Mouse (Mus musculus) kidney, embryonic 15.5 days (tissue): ENCODE measurements at regions not wholly inside any gene's neighbourhood (a gene's known extent, or its start where the extent isn't known, plus 50 kb on each side); places are given as distances from the start of the nearest gene placed in this dataset.

ENCODE experiments used
- ATAC-seq: fragments of 200-750 bp; cut with Nextera tagmentation; replicated peaks from 2 replicates; pipeline ENCODE4 v1.8.0; 2017; ENCODE audit warnings: moderate TSS enrichment; ENCODE audit not compliant: low FRiP score
- H3K27ac ChIP-seq: fragments of 300-500 bp; sonication (generic); 2 replicates; pipeline ENCODE4 v1.5.1; 2015; ENCODE audit warnings: mild to moderate bottlenecking, inconsistent platforms
- H3K27me3 ChIP-seq: fragments of 300-500 bp; sonication (generic); 2 replicates; pipeline ENCODE4 v1.6.1; 2015; ENCODE audit warnings: inconsistent platforms
- H3K36me3 ChIP-seq: fragments of 300-500 bp; sonication (generic); 2 replicates; pipeline ENCODE4 v1.6.1; 2015; ENCODE audit warnings: inconsistent platforms
- H3K4me1 ChIP-seq: fragments of 300-500 bp; sonication (generic); 2 replicates; pipeline ENCODE4 v1.6.1; 2015; ENCODE audit warnings: inconsistent platforms
- H3K4me2 ChIP-seq: fragments of 300-500 bp; sonication (generic); 2 replicates; pipeline ENCODE4 v1.6.1; 2015; ENCODE audit warnings: moderate library complexity, mild to moderate bottlenecking, inconsistent platforms
- H3K4me3 ChIP-seq: fragments of 300-500 bp; sonication (generic); replicated peaks from 2 replicates; pipeline ENCODE4 v1.5.1; 2015; ENCODE audit warnings: mild to moderate bottlenecking, inconsistent platforms
- H3K9ac ChIP-seq: fragments of 300-500 bp; sonication (generic); 2 replicates; pipeline ENCODE4 v1.6.1; 2015; ENCODE audit warnings: mild to moderate bottlenecking, inconsistent platforms
- H3K9me3 ChIP-seq: fragments of 300-500 bp; sonication (generic); replicated peaks from 2 replicates; pipeline ENCODE4 v1.6.1; 2016; ENCODE audit warnings: inconsistent platforms
- WGBS: fragments of 180-500 bp; shearing (Covaris S2); methylation state at CpG from one replicate; pipeline ENCODE4 v1.1.7; 2015; ENCODE audit warnings: mixed read lengths; 5-methylcytosine and 5-hydroxymethylcytosine counted together

DNA sequence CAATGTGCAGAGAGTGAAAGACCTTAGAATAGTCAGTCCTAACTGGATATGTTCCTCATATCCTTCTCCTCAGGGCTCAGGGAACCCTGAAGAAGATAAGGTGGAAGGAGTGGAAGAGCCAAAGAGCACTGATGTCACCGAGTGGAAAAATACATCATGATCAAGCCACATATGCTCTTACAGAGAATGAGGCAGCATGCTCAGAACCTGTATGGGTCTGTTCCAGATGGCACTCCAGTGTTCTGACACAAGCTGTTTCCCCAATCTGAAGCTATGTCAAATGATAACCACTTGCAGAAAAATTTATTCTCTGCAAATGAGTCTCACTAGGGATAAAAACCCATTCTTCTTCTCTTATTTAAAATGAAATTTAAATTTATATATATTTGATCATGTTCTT lies 572.6 kb upstream of the Robo2 start:
- Histone ChIP-seq H3K9ac (no peak overlapping the region), H3K36me3 (no peaks in the 10 kb centered on the region), H3K27me3 (no peaks in the 10 kb centered on the region), H3K27ac (no peak overlapping the region), H3K4me1 (no peaks in the 10 kb centered on the region), H3K4me2 (no peak overlapping the region), H3K4me3 (no peak overlapping the region), H3K9me3 (no peaks in the 10 kb centered on the region)
- ATAC-seq = no peak
- WGBS = 86% methylated on average over 1 of the region's 1 CpGs

DNA sequence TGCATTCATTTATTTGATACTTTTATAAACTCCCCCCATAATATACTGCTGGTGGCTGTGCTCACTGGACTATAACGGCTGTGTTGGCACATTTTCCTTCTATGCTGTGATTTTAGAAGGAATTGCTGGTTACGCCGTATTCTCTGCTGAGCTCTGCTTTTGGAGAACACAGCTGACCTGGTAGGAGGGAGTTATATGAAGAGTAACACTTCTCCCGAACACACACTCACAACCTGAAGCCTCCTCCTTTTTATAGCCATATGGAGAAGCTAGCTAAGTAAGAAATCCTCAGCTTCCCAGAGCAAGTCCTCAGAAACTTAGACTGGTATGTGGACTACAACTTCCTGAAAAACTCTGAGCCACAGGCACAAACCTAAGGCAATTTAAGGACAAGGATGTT lies 554.5 kb upstream of the Robo2 start:
- ATAC-seq = no peak
- no peak overlapping the region for H3K9ac ChIP-seq
- no peak overlapping the region for H3K4me3 ChIP-seq
- no peaks in the 10 kb centered on the region for H3K9me3 ChIP-seq
- H3K4me1 ChIP-seq = no peaks in the 10 kb centered on the region
- 85% methylated on average over 4 of the region's 4 CpGs for WGBS
- no peak overlapping the region for H3K27ac ChIP-seq
- no peaks in the 10 kb centered on the region for H3K27me3 ChIP-seq
- H3K4me2 ChIP-seq = no peak overlapping the region
- H3K36me3 ChIP-seq = no peaks in the 10 kb centered on the region

DNA sequence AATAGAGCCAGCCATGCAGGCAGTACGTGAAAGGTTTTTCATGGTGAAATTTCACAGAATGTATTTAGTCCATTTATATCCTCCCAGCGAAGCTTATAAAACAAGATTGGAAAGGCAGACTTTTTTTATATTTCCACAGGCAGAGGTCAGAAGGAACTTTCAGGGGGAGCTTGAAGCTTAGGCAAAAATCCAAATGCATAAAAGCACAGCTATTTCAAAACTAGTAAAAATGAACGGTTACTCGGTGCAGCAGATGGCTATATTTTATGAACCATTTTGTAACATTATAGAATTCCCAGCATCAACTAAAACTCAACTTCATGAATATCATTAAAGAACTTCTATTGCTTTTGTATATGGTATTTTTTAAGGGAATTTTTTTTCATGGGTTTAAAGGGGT lies 518.1 kb upstream of the Robo2 start:
- no peaks in the 10 kb centered on the region for H3K4me1 ChIP-seq
- H3K4me2 ChIP-seq = no peak overlapping the region
- no peak overlapping the region for H3K4me3 ChIP-seq
- H3K36me3 ChIP-seq = no peaks in the 10 kb centered on the region
- no peak for ATAC-seq
- WGBS = 65% methylated on average over 4 of the region's 4 CpGs
- H3K9ac ChIP-seq = no peak overlapping the region
- H3K27ac ChIP-seq = no peak overlapping the region
- H3K9me3 ChIP-seq = no peaks in the 10 kb centered on the region
- H3K27me3 ChIP-seq = no peaks in the 10 kb centered on the region

- Histone ChIP-seq H3K36me3 (no peaks in the 10 kb centered on the region), H3K4me1 (no peaks in the 10 kb centered on the region), H3K27ac (no peak overlapping the region), H3K4me3 (no peak overlapping the region), H3K9me3 (no peaks in the 10 kb centered on the region), H3K4me2 (peak overlapping the region; percentile 10; the same call in 1 of the 2 replicates), H3K9ac (no peak overlapping the region), H3K27me3 (no peaks in the 10 kb centered on the region)
- 55% methylated on average over 7 of the region's 7 CpGs for WGBS
- ATAC-seq = no peak
Observed at GRCm38 (mm10) chr16:74900835-74901234, 489.2 kb upstream of the Robo2 start.

DNA sequence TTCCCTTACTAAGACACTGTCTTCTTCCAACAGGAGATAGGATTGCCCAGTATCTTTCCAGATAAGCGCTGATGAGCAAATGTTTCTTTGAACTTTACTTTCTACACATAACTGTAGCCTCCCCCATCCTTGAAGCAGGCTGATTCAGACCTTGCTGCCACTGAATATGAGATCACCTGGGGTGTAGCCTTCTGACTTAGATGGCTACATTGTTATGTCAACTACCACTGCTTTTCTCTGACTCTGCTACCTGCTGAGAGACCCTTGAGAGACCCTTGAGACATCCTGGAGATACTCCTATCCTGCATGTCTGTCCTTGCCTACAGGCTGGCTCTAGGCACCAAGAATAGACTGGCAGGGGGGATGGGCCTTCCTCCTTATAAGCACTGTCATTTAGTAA lies 476.1 kb upstream of the Robo2 start:
- H3K27ac ChIP-seq = no peak overlapping the region
- no peak overlapping the region for H3K4me2 ChIP-seq
- no peak for ATAC-seq
- H3K4me3 ChIP-seq = no peak overlapping the region
- no peaks in the 10 kb centered on the region for H3K36me3 ChIP-seq
- 25% methylated on average over 1 of the region's 1 CpGs for WGBS
- H3K4me1 ChIP-seq = no peaks in the 10 kb centered on the region
- H3K9me3 ChIP-seq = no peaks in the 10 kb centered on the region
- H3K9ac ChIP-seq = no peak overlapping the region
- no peaks in the 10 kb centered on the region for H3K27me3 ChIP-seq

DNA sequence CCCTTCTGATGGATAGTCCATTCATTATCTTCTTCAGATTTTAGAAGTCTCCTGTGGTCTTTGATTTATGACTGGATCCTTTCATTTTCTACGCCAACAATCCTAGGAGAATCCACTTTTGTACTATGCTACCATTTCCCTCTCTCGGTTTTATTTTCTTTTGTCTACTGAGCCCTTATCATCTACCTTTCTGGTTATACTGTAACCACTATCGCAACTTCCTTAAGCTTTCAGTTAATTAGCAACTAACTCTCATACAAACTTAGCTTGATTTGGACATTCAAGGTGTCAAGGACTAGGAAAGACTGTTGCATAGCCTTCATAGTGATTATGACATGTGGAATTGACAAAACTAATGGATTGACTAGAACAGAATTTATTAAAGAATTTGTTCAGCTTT lies 467.0 kb upstream of the Robo2 start:
- 75% methylated on average over 3 of the region's 3 CpGs for WGBS
- ATAC-seq = no peak
- Histone ChIP-seq H3K36me3 (no peaks in the 10 kb centered on the region), H3K9ac (no peak overlapping the region), H3K9me3 (no peaks in the 10 kb centered on the region), H3K27me3 (no peaks in the 10 kb centered on the region), H3K27ac (no peak overlapping the region), H3K4me3 (no peak overlapping the region), H3K4me1 (no peaks in the 10 kb centered on the region), H3K4me2 (no peak overlapping the region)

GRCm38 (mm10) chr16:74873756-74874155 lies 462.1 kb upstream of the Robo2 start:
- H3K4me1 ChIP-seq = no peaks in the 10 kb centered on the region
- no peak overlapping the region for H3K9ac ChIP-seq
- H3K9me3 ChIP-seq = no peaks in the 10 kb centered on the region
- no peak for ATAC-seq
- H3K4me3 ChIP-seq = no peak overlapping the region
- H3K4me2 ChIP-seq = no peak overlapping the region
- H3K27me3 ChIP-seq = no peaks in the 10 kb centered on the region
- H3K36me3 ChIP-seq = no peaks in the 10 kb centered on the region
- H3K27ac ChIP-seq = no peak overlapping the region

DNA sequence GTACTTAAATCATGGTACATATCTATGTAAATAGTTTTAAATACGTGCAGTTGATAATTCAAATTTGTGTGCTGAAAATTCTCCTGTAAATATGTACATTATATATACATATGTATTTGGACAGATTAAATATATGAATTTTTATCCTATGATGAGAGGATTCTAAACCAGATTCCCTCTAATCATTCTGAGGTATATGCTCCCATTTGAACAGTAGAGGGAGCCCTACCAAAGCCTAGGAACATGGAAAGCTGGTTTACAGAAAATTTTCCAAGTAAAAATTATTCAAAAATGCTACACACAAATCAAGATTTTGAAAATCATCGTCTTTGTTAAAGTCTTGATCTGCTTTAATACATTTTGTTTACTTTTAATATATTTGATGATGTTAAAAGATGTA lies 446.1 kb upstream of the Robo2 start:
- Histone ChIP-seq H3K9me3 (no peaks in the 10 kb centered on the region), H3K27me3 (0 out of 2 replicates have a peak, but pooled peaks cover 3% of the 10 kb centered on the region), H3K4me2 (no peak overlapping the region), H3K27ac (no peak overlapping the region), H3K4me3 (no peak overlapping the region), H3K36me3 (no peaks in the 10 kb centered on the region), H3K9ac (no peak overlapping the region), H3K4me1 (no peaks in the 10 kb centered on the region)
- no peak for ATAC-seq
- 17% methylated on average over 2 of the region's 2 CpGs for WGBS

DNA sequence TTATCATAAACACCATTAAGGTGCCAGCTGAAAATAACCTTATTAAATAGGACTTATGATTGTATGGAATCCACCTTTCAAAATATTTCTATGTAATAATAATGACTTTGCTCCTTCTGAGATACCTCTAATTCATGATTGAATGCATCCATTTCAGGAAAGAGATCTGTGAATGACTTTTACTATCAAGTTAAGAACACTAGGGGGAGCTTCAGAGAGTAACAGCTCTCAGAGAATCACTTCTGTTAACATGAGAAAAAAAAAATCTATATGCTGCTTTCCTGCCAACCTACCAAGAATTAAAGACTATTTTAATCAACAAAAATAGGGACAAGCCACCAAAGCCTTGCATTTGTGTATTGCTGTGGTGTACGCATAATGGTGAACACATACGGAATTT lies 428.4 kb upstream of the Robo2 start:
- no peak for ATAC-seq
- 95% methylated on average over 2 of the region's 2 CpGs for WGBS
- Histone ChIP-seq H3K9ac (no peak overlapping the region), H3K4me1 (no peaks in the 10 kb centered on the region), H3K4me2 (no peak overlapping the region), H3K36me3 (no peaks in the 10 kb centered on the region), H3K27me3 (no peaks in the 10 kb centered on the region), H3K9me3 (no peaks in the 10 kb centered on the region), H3K27ac (no peak overlapping the region), H3K4me3 (no peak overlapping the region)

- WGBS = 40% methylated on average over 3 of the region's 3 CpGs
Observed at GRCm38 (mm10) chr16:74814386-74814785, 402.8 kb upstream of the Robo2 start.

GRCm38 (mm10) chr16:74809154-74809825 lies 397.7 kb upstream of the Robo2 start:
- no peak overlapping the region for H3K4me3 ChIP-seq
- no peak overlapping the region for H3K27ac ChIP-seq
- no peak overlapping the region for H3K9ac ChIP-seq
- no peaks in the 10 kb centered on the region for H3K4me1 ChIP-seq
- no peaks in the 10 kb centered on the region for H3K9me3 ChIP-seq
- no peaks in the 10 kb centered on the region for H3K27me3 ChIP-seq
- no peak for ATAC-seq
- WGBS = 70% methylated on average over 7 of the region's 7 CpGs
- H3K4me2 ChIP-seq = no peak overlapping the region
- no peaks in the 10 kb centered on the region for H3K36me3 ChIP-seq

More at GRCm38 (mm10) chr16:74814386-74814785, 402.8 kb upstream of the Robo2 start:
- Histone ChIP-seq H3K9ac (no peak overlapping the region), H3K4me2 (no peak overlapping the region), H3K27me3 (no peaks in the 10 kb centered on the region), H3K4me1 (no peaks in the 10 kb centered on the region), H3K9me3 (no peaks in the 10 kb centered on the region), H3K27ac (no peak overlapping the region), H3K4me3 (no peak overlapping the region), H3K36me3 (no peaks in the 10 kb centered on the region)
- ATAC-seq = peak; percentile 98

DNA sequence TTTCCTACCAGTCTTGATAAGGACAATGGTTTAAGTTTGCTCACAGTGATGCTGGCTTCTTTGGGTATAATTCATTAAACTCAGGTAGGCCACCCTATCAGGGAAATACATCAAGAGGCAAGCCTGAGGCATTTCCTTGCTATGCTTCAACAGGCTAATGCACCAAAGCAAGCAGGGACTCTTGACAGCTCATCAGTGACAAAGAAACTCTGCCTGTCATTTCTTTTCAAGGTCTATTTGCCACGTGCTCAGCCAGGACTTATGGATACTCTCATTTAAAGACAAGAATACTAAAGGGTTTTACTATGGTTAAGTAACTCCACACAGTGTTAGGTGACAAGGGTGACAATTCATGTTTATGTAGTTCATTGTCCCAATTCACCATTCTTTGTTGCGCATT lies 395.1 kb upstream of the Robo2 start:
- H3K4me1 ChIP-seq = no peaks in the 10 kb centered on the region
- H3K36me3 ChIP-seq = no peaks in the 10 kb centered on the region
- H3K4me2 ChIP-seq = no peak overlapping the region
- no peak overlapping the region for H3K27ac ChIP-seq
- ATAC-seq = no peak
- H3K27me3 ChIP-seq = no peaks in the 10 kb centered on the region
- WGBS = 59% methylated on average over 2 of the region's 2 CpGs
- no peaks in the 10 kb centered on the region for H3K9me3 ChIP-seq
- no peak overlapping the region for H3K9ac ChIP-seq
- H3K4me3 ChIP-seq = no peak overlapping the region

- Histone ChIP-seq H3K27me3 (no peaks in the 10 kb centered on the region; the same call in 1 of the 2 replicates), H3K9ac (no peak overlapping the region), H3K4me3 (no peak overlapping the region), H3K9me3 (no peaks in the 10 kb centered on the region), H3K4me1 (no peaks in the 10 kb centered on the region), H3K27ac (no peak overlapping the region), H3K36me3 (no peaks in the 10 kb centered on the region), H3K4me2 (no peak overlapping the region)
- WGBS = 9% methylated on average over 7 of the region's 7 CpGs
- peak; percentile 88 for ATAC-seq
Observed at GRCm38 (mm10) chr16:74801296-74801695, 389.7 kb upstream of the Robo2 start.
